Mouse (Mus musculus) neural tube, embryonic 15.5 days (tissue): ENCODE data around the gene Pla2g2d. TPM values are rescaled to one million over a fixed set of nuclear protein-coding genes. Genes with fewer than 3 reads are reported as not detected.
A peak's percentile ranks its signal among the peaks of the same experiment; 100 is the strongest.

Source experiments
- ATAC-seq: fragments of 200-750 bp; cut with Nextera tagmentation; 2 replicates; pipeline ENCODE4 v1.8.0; 2017; ENCODE audit warnings: mild to moderate bottlenecking, moderate TSS enrichment, moderate library complexity; ENCODE audit not compliant: low FRiP score
- H3K27ac ChIP-seq: fragments of 300-500 bp; sonication (generic); replicated peaks from 2 replicates; pipeline ENCODE4 v1.5.1; 2015; ENCODE audit warnings: mild to moderate bottlenecking, inconsistent platforms
- H3K27me3 ChIP-seq: fragments of 300-500 bp; sonication (generic); replicated peaks from 2 replicates; pipeline ENCODE4 v1.6.1; 2015; ENCODE audit warnings: inconsistent platforms
- H3K36me3 ChIP-seq: fragments of 300-500 bp; sonication (generic); 2 replicates; pipeline ENCODE4 v1.6.1; 2015; ENCODE audit warnings: inconsistent platforms
- H3K4me1 ChIP-seq: fragments of 300-500 bp; sonication (generic); 2 replicates; pipeline ENCODE4 v1.6.1; 2015; ENCODE audit warnings: inconsistent platforms
- H3K4me2 ChIP-seq: fragments of 300-500 bp; sonication (generic); 2 replicates; pipeline ENCODE4 v1.6.1; 2015; ENCODE audit warnings: inconsistent platforms, mild to moderate bottlenecking, moderate library complexity
- H3K4me3 ChIP-seq: fragments of 300-500 bp; sonication (generic); replicated peaks from 2 replicates; pipeline ENCODE4 v1.5.1; 2015; ENCODE audit warnings: mild to moderate bottlenecking, inconsistent platforms
- H3K9ac ChIP-seq: fragments of 300-500 bp; sonication (generic); replicated peaks from 2 replicates; pipeline ENCODE4 v1.6.1; 2015; ENCODE audit warnings: mild to moderate bottlenecking, inconsistent platforms
- H3K9me3 ChIP-seq: fragments of 300-500 bp; sonication (generic); replicated peaks from 2 replicates; pipeline ENCODE4 v1.6.1; 2016; ENCODE audit warnings: inconsistent platforms
- WGBS: fragments of 180-500 bp; shearing (Covaris S2); methylation state at CpG from one replicate; pipeline ENCODE4 v1.1.7; 2015; ENCODE audit warnings: mixed read lengths; 5-methylcytosine and 5-hydroxymethylcytosine counted together
- polyA plus RNA-seq: library from polyadenylated mRNA; unstranded; fragments of >200 nt; fragmentation: Nextera tagmentation; extraction: Ambion mirVana; gene quantifications from 2 replicates; pipeline ENCODE4 v1.2.1, GENCODE M21; 2015

The Pla2g2d gene
- polyA plus RNA-seq, 1 experiment from 2014 or later, result 0.72 TPM

- H3K27ac ChIP-seq, result no peak overlapping the region
- no peak overlapping the region for H3K4me2 ChIP-seq
- H3K9me3 ChIP-seq, result no peaks in the 10 kb centered on the region
- H3K27me3 ChIP-seq, result no peaks in the 10 kb centered on the region
- WGBS, result 57% methylated on average over 4 of the region's 4 CpGs
- no peak overlapping the region for H3K4me3 ChIP-seq
- no peaks in the 10 kb centered on the region for H3K36me3 ChIP-seq
- ATAC-seq, result no peak
- no peak overlapping the region for H3K9ac ChIP-seq
- H3K4me1 ChIP-seq, result no peaks in the 10 kb centered on the region
These were observed 10.2 kb downstream of the Pla2g2d start for GRCm38 (mm10) chr4:138785721-138786120.

- no peak for ATAC-seq
- Histone ChIP-seq H3K36me3 (no peaks in the 10 kb centered on the region), H3K27ac (no peak overlapping the region), H3K4me1 (no peaks in the 10 kb centered on the region), H3K27me3 (no peaks in the 10 kb centered on the region), H3K9ac (no peak overlapping the region), H3K4me3 (no peak overlapping the region), H3K4me2 (no peak overlapping the region), H3K9me3 (no peaks in the 10 kb centered on the region)
- 67% methylated on average over 4 of the region's 4 CpGs for WGBS
These were observed 10.6 kb downstream of the Pla2g2d start for GRCm38 (mm10) chr4:138786141-138786540.

GRCm38 (mm10) chr4:138788381-138788780 lies 12.8 kb downstream of the Pla2g2d start:
- no peak for ATAC-seq
- H3K4me1 ChIP-seq, result 0 out of 2 replicates have a peak, but pooled peaks cover 2% of the 10 kb centered on the region
- WGBS, result 67% methylated on average over 4 of the region's 4 CpGs
- H3K27me3 ChIP-seq, result no peaks in the 10 kb centered on the region
- no peaks in the 10 kb centered on the region for H3K36me3 ChIP-seq
- no peak overlapping the region for H3K4me2 ChIP-seq
- H3K27ac ChIP-seq, result no peak overlapping the region
- H3K9me3 ChIP-seq, result no peaks in the 10 kb centered on the region
- no peak overlapping the region for H3K4me3 ChIP-seq
- no peak overlapping the region for H3K9ac ChIP-seq

GRCm38 (mm10) chr4:138791452-138791851 lies 15.9 kb downstream of the Pla2g2d start:
- 67% methylated on average over 6 of the region's 6 CpGs for WGBS
- no peak for ATAC-seq

GRCm38 (mm10) chr4:138792599-138792998 lies 17.1 kb downstream of the Pla2g2d start:
- Histone ChIP-seq H3K4me1 (0 out of 2 replicates have a peak, but pooled peaks cover 5% of the 10 kb centered on the region), H3K4me2 (no peak overlapping the region), H3K27ac (no peak overlapping the region; the same call in 1 of the 2 replicates), H3K27me3 (no peaks in the 10 kb centered on the region), H3K4me3 (no peak overlapping the region), H3K9me3 (no peaks in the 10 kb centered on the region), H3K9ac (no peak overlapping the region), H3K36me3 (no peaks in the 10 kb centered on the region)
- 72% methylated on average over 9 of the region's 9 CpGs for WGBS
- no peak for ATAC-seq

More at GRCm38 (mm10) chr4:138791452-138791851, 15.9 kb downstream of the Pla2g2d start:
- Histone ChIP-seq H3K27me3 (no peaks in the 10 kb centered on the region), H3K9ac (no peak overlapping the region), H3K27ac (no peak overlapping the region), H3K4me3 (no peak overlapping the region), H3K9me3 (no peaks in the 10 kb centered on the region), H3K36me3 (no peaks in the 10 kb centered on the region), H3K4me2 (no peak overlapping the region), H3K4me1 (0 out of 2 replicates have a peak, but pooled peaks cover 5% of the 10 kb centered on the region)

- no peak overlapping the region for H3K4me3 ChIP-seq
- H3K27ac ChIP-seq, result no peak overlapping the region; the same call in 1 of the 2 replicates
- H3K36me3 ChIP-seq, result no peaks in the 10 kb centered on the region
- H3K27me3 ChIP-seq, result no peaks in the 10 kb centered on the region
- WGBS, result 66% methylated on average over 2 of the region's 2 CpGs
- H3K4me1 ChIP-seq, result 0 out of 2 replicates have a peak, but pooled peaks cover 5% of the 10 kb centered on the region
- H3K4me2 ChIP-seq, result no peak overlapping the region
- no peak overlapping the region for H3K9ac ChIP-seq
- 0 out of 2 replicates have a peak, but pooled peaks have one; percentile 45 for ATAC-seq
- no peaks in the 10 kb centered on the region for H3K9me3 ChIP-seq
These were observed 17.7 kb downstream of the Pla2g2d start for GRCm38 (mm10) chr4:138793276-138793675.

- peaks cover 10% of the 10 kb centered on the region; the same call in 1 of the 2 replicates for H3K4me1 ChIP-seq
- 92% methylated on average over 6 of the region's 6 CpGs for WGBS
- H3K4me3 ChIP-seq, result no peak overlapping the region
- no peak overlapping the region for H3K4me2 ChIP-seq
- ATAC-seq, result no peak
- H3K27me3 ChIP-seq, result no peaks in the 10 kb centered on the region
- no peaks in the 10 kb centered on the region for H3K9me3 ChIP-seq
- H3K36me3 ChIP-seq, result no peaks in the 10 kb centered on the region
- no peak overlapping the region for H3K27ac ChIP-seq
- no peak overlapping the region for H3K9ac ChIP-seq
These were observed 18.8 kb downstream of the Pla2g2d start for GRCm38 (mm10) chr4:138794344-138794743.

- H3K4me2 ChIP-seq, result no peak overlapping the region
- no peaks in the 10 kb centered on the region for H3K36me3 ChIP-seq
- 53% methylated on average over 6 of the region's 6 CpGs for WGBS
- no peak for ATAC-seq
- H3K4me1 ChIP-seq, result peaks cover 28% of the 10 kb centered on the region
- no peak overlapping the region for H3K9ac ChIP-seq
- H3K9me3 ChIP-seq, result no peaks in the 10 kb centered on the region
- no peak overlapping the region for H3K27ac ChIP-seq
- H3K27me3 ChIP-seq, result no peaks in the 10 kb centered on the region
- no peak overlapping the region for H3K4me3 ChIP-seq
These were observed 21.1 kb downstream of the Pla2g2d start for GRCm38 (mm10) chr4:138796513-138797216.

GRCm38 (mm10) chr4:138797217-138797570 lies 21.7 kb downstream of the Pla2g2d start:
- no peak overlapping the region for H3K9ac ChIP-seq
- no peaks in the 10 kb centered on the region for H3K36me3 ChIP-seq
- peaks cover 28% of the 10 kb centered on the region for H3K4me1 ChIP-seq
- no peak overlapping the region for H3K4me3 ChIP-seq
- no peak overlapping the region for H3K27ac ChIP-seq
- H3K9me3 ChIP-seq, result no peaks in the 10 kb centered on the region
- no peak for ATAC-seq
- no peaks in the 10 kb centered on the region for H3K27me3 ChIP-seq
- H3K4me2 ChIP-seq, result no peak overlapping the region
- WGBS, result 76% methylated on average over 4 of the region's 4 CpGs

- H3K27ac ChIP-seq, result peak overlapping the region; percentile 41
- H3K4me2 ChIP-seq, result no peak overlapping the region
- WGBS, result 55% methylated on average over 12 of the region's 12 CpGs
- no peak overlapping the region for H3K4me3 ChIP-seq
- ATAC-seq, result peak; percentile 74; the same call in 1 of the 2 replicates
- H3K9me3 ChIP-seq, result no peaks in the 10 kb centered on the region
- H3K4me1 ChIP-seq, result peaks cover 23% of the 10 kb centered on the region
- no peaks in the 10 kb centered on the region for H3K36me3 ChIP-seq
- no peak overlapping the region for H3K9ac ChIP-seq
- H3K27me3 ChIP-seq, result no peaks in the 10 kb centered on the region
These were observed 24.7 kb downstream of the Pla2g2d start for GRCm38 (mm10) chr4:138800134-138800744.

- peaks cover 23% of the 10 kb centered on the region for H3K4me1 ChIP-seq
- no peak overlapping the region for H3K9ac ChIP-seq
- H3K27me3 ChIP-seq, result no peaks in the 10 kb centered on the region
- no peaks in the 10 kb centered on the region for H3K9me3 ChIP-seq
- no peak for ATAC-seq
- WGBS, result 75% methylated on average over 4 of the region's 4 CpGs
- H3K36me3 ChIP-seq, result no peaks in the 10 kb centered on the region
- no peak overlapping the region for H3K4me3 ChIP-seq
- no peak overlapping the region for H3K27ac ChIP-seq
- H3K4me2 ChIP-seq, result no peak overlapping the region
These were observed 26.1 kb downstream of the Pla2g2d start for GRCm38 (mm10) chr4:138801631-138802030.

GRCm38 (mm10) chr4:138802917-138803316 lies 27.4 kb downstream of the Pla2g2d start:
- H3K36me3 ChIP-seq, result no peaks in the 10 kb centered on the region
- no peak overlapping the region for H3K9ac ChIP-seq
- H3K9me3 ChIP-seq, result no peaks in the 10 kb centered on the region
- no peak overlapping the region for H3K4me2 ChIP-seq
- 89% methylated on average over 11 of the region's 11 CpGs for WGBS
- peaks cover 23% of the 10 kb centered on the region for H3K4me1 ChIP-seq
- H3K4me3 ChIP-seq, result no peak overlapping the region
- H3K27me3 ChIP-seq, result no peaks in the 10 kb centered on the region
- H3K27ac ChIP-seq, result no peak overlapping the region
- ATAC-seq, result no peak
